Mouse (Mus musculus) cerebellum, adult 2 months (tissue): ENCODE results near the gene Gm21885.

Experiments
- CTCF ChIP-seq: fragments of 200-500 bp; IDR thresholded peaks from 2 replicates; pipeline ENCODE4 v1.5.1; 2011; ENCODE audit warnings: low read depth, mild to moderate bottlenecking, control low read depth, low read length, moderate library complexity, borderline replicate concordance; ENCODE audit not compliant: insufficient read depth
- POLR2A ChIP-seq: fragments of 200-500 bp; IDR thresholded peaks from 2 replicates; pipeline ENCODE4 v1.6.1; 2011; ENCODE audit warnings: low read length, control low read depth, borderline replicate concordance; ENCODE audit not compliant: insufficient read depth

- TF ChIP-seq CTCF (no peak), POLR2A (peak; percentile 52; the same call in 1 of the 2 replicates)
These were observed 45.3 kb downstream of the Gm21885 start for GRCm38 (mm10) chr11:94326961-94327411.
